Mouse (Mus musculus) kidney, adult 2 months (tissue): Measurements from ENCODE around the gene Ubac2.

Experiments used
- CTCF ChIP-seq: fragments of 200-500 bp; conservative IDR thresholded peaks from 2 replicates; pipeline ENCODE4 v1.5.1; 2011; ENCODE audit warnings: low read depth, mild to moderate bottlenecking, control low read depth, low read length, moderate library complexity, mixed read lengths; ENCODE audit not compliant: insufficient read depth, insufficient read length
- POLR2A ChIP-seq: fragments of 200-500 bp; IDR thresholded peaks from one replicate; pipeline ENCODE4 v1.6.1; 2011; ENCODE audit warnings: low read depth, low read length, control low read depth

- TF ChIP-seq POLR2A (no peak), CTCF (no peak)
These were observed 156.8 kb downstream of the Ubac2 start for GRCm38 (mm10) chr14:122035181-122035580.
